Mouse (Mus musculus) kidney, adult 2 months (tissue): ENCODE measurements around the gene Dner. TPM values are rescaled to one million over a fixed set of nuclear protein-coding genes. Genes with fewer than 3 reads are reported as not detected.

ENCODE experiments used
- DNase-seq: peaks from one replicate; pipeline ENCODE4 v3.0.0; 2021
- H3K27ac ChIP-seq: fragments of 200-500 bp; 2 replicates; pipeline ENCODE4 v1.5.1; 2012; ENCODE audit warnings: low read depth, low read length, control low read depth, inconsistent platforms; ENCODE audit not compliant: insufficient read depth
- H3K27me3 ChIP-seq: fragments of 200-500 bp; replicated peaks from 2 replicates; pipeline ENCODE4 v1.6.1; 2012; ENCODE audit warnings: mild to moderate bottlenecking, moderate library complexity, low read length, inconsistent platforms; ENCODE audit not compliant: control insufficient read depth, insufficient read depth
- H3K36me3 ChIP-seq: fragments of 200-500 bp; 2 replicates; pipeline ENCODE4 v1.6.1; 2012; ENCODE audit warnings: mild to moderate bottlenecking, moderate library complexity, low read length, inconsistent platforms; ENCODE audit not compliant: control insufficient read depth, insufficient read depth
- H3K4me1 ChIP-seq: fragments of 200-500 bp; 2 replicates; pipeline ENCODE4 v1.6.1; 2011; ENCODE audit warnings: low read length; ENCODE audit not compliant: control insufficient read depth, insufficient read depth
- H3K4me3 ChIP-seq: fragments of 200-500 bp; 2 replicates; pipeline ENCODE4 v1.5.1; 2011; ENCODE audit warnings: mild to moderate bottlenecking, low read depth, low read length, control low read depth; ENCODE audit not compliant: insufficient read depth
- CTCF ChIP-seq: fragments of 200-500 bp; conservative IDR thresholded peaks from 2 replicates; pipeline ENCODE4 v1.5.1; 2011; ENCODE audit warnings: low read depth, mild to moderate bottlenecking, control low read depth, low read length, moderate library complexity, mixed read lengths; ENCODE audit not compliant: insufficient read depth, insufficient read length
- POLR2A ChIP-seq: fragments of 200-500 bp; IDR thresholded peaks from one replicate; pipeline ENCODE4 v1.6.1; 2011; ENCODE audit warnings: low read depth, low read length, control low read depth
- WGBS: fragments of 180-500 bp; shearing (Covaris S2); methylation state at CpG from one replicate; pipeline ENCODE4 v1.1.7; 2018; 5-methylcytosine and 5-hydroxymethylcytosine counted together
- polyA plus RNA-seq: library from polyadenylated mRNA; depleted of rRNA; stranded (reverse); fragments of >200 nt; gene quantifications from 2 replicates; pipeline ENCODE4 v1.2.3, GENCODE M21; 2012

Gene Dner
- polyA plus RNA-seq, 1 experiment, result 0.66 TPM

GRCm38 (mm10) chr1:84677910-84678309 lies 18.1 kb downstream of the Dner start:
- Histone ChIP-seq H3K36me3 (no peaks in the 10 kb centered on the region), H3K27ac (no peak overlapping the region), H3K27me3 (no peaks in the 10 kb centered on the region; the same call in 1 of the 2 replicates), H3K4me1 (no peaks in the 10 kb centered on the region), H3K4me3 (no peak overlapping the region)
- WGBS, result 63% methylated on average over 4 of the region's 4 CpGs
- no peak for DNase-seq
- TF ChIP-seq CTCF (no peak), POLR2A (no peak)

GRCm38 (mm10) chr1:84668100-84668846 lies 27.7 kb downstream of the Dner start:
- no peak overlapping the region for H3K4me3 ChIP-seq
- no peaks in the 10 kb centered on the region for H3K27me3 ChIP-seq
- no peak for DNase-seq
- 81% methylated on average over 7 of the region's 7 CpGs for WGBS
- no peaks in the 10 kb centered on the region for H3K4me1 ChIP-seq
- H3K27ac ChIP-seq, result no peak overlapping the region
- H3K36me3 ChIP-seq, result no peaks in the 10 kb centered on the region
- TF ChIP-seq CTCF, result no peak
- no peak for TF ChIP-seq POLR2A

- TF ChIP-seq CTCF (no peak), POLR2A (no peak)
- DNase-seq, result no peak
- Histone ChIP-seq H3K27ac (no peak overlapping the region), H3K27me3 (no peaks in the 10 kb centered on the region), H3K36me3 (no peaks in the 10 kb centered on the region), H3K4me1 (no peaks in the 10 kb centered on the region), H3K4me3 (no peak overlapping the region)
- 80% methylated on average over 4 of the region's 4 CpGs for WGBS
Observed at GRCm38 (mm10) chr1:84667660-84668059, 28.4 kb downstream of the Dner start.

- DNase-seq, result no peak
- H3K4me3 ChIP-seq, result no peak overlapping the region
- no peaks in the 10 kb centered on the region for H3K36me3 ChIP-seq
- TF ChIP-seq CTCF (no peak), POLR2A (no peak)
- 37% methylated on average over 4 of the region's 4 CpGs for WGBS
- no peaks in the 10 kb centered on the region for H3K4me1 ChIP-seq
- no peaks in the 10 kb centered on the region for H3K27me3 ChIP-seq
- H3K27ac ChIP-seq, result no peak overlapping the region
Observed at GRCm38 (mm10) chr1:84664377-84665118, 31.5 kb downstream of the Dner start.

- H3K4me1 ChIP-seq, result no peaks in the 10 kb centered on the region
- H3K27me3 ChIP-seq, result no peaks in the 10 kb centered on the region
- no peak overlapping the region for H3K27ac ChIP-seq
- H3K36me3 ChIP-seq, result no peaks in the 10 kb centered on the region
- 93% methylated on average over 2 of the region's 2 CpGs for WGBS
- TF ChIP-seq CTCF (no peak), POLR2A (no peak)
- H3K4me3 ChIP-seq, result no peak overlapping the region
- DNase-seq, result no peak
Observed at GRCm38 (mm10) chr1:84646781-84647180, 49.2 kb downstream of the Dner start.

- TF ChIP-seq POLR2A (no peak), CTCF (no peak)
- H3K4me1 ChIP-seq, result no peaks in the 10 kb centered on the region
- no peak for DNase-seq
- no peak overlapping the region for H3K27ac ChIP-seq
- H3K36me3 ChIP-seq, result no peaks in the 10 kb centered on the region
- 64% methylated on average over 4 of the region's 4 CpGs for WGBS
- H3K4me3 ChIP-seq, result no peak overlapping the region
- no peaks in the 10 kb centered on the region for H3K27me3 ChIP-seq
Observed at GRCm38 (mm10) chr1:84640463-84640862, 55.6 kb downstream of the Dner start.

- Histone ChIP-seq H3K4me3 (no peak overlapping the region), H3K4me1 (no peaks in the 10 kb centered on the region), H3K27me3 (no peaks in the 10 kb centered on the region; the same call in 1 of the 2 replicates), H3K36me3 (no peaks in the 10 kb centered on the region), H3K27ac (no peak overlapping the region)
- no peak for DNase-seq
- WGBS, result 48% methylated on average over 6 of the region's 6 CpGs
- TF ChIP-seq CTCF (no peak), POLR2A (no peak)
Observed at GRCm38 (mm10) chr1:84636890-84637289, 59.1 kb downstream of the Dner start.
